Mouse (Mus musculus) hindbrain, embryonic 14.5 days (tissue): ENCODE measurements around the gene Pgc. TPM values are rescaled to one million over a fixed set of nuclear protein-coding genes. Genes with fewer than 3 reads are reported as not detected.

Experiments
- ATAC-seq: fragments of 200-750 bp; cut with Nextera tagmentation; 2 replicates; pipeline ENCODE4 v1.8.0; 2017; ENCODE audit warnings: moderate number of reproducible peaks, mild to moderate bottlenecking, moderate TSS enrichment, moderate library complexity; ENCODE audit not compliant: low FRiP score
- DNase-seq: peaks from one replicate; pipeline ENCODE4 v3.0.0-alpha.2; 2015; ENCODE audit warnings: low spot score
- H3K27ac ChIP-seq: fragments of 300-500 bp; sonication (generic); 2 replicates; pipeline ENCODE4 v1.5.1; 2014; ENCODE audit warnings: mild to moderate bottlenecking, moderate library complexity
- H3K27me3 ChIP-seq: fragments of 300-500 bp; sonication (generic); 2 replicates; pipeline ENCODE4 v1.6.1; 2014; ENCODE audit warnings: mild to moderate bottlenecking, low read length, mixed read lengths; ENCODE audit not compliant: control insufficient read depth, insufficient read depth
- H3K36me3 ChIP-seq: fragments of 300-500 bp; sonication (generic); replicated peaks from 2 replicates; pipeline ENCODE4 v1.6.1; 2014; ENCODE audit not compliant: control insufficient read depth, insufficient read depth
- H3K4me1 ChIP-seq: fragments of 300-500 bp; sonication (generic); replicated peaks from 2 replicates; pipeline ENCODE4 v1.6.1; 2014; ENCODE audit warnings: antibody characterized with exemption, low read length, mixed read lengths; ENCODE audit not compliant: control insufficient read depth, insufficient read depth
- H3K4me2 ChIP-seq: fragments of 300-500 bp; sonication (generic); replicated peaks from 2 replicates; pipeline ENCODE4 v1.6.1; 2014; ENCODE audit warnings: mild to moderate bottlenecking, moderate library complexity
- H3K4me3 ChIP-seq: fragments of 300-500 bp; sonication (generic); replicated peaks from 2 replicates; pipeline ENCODE4 v1.5.1; 2014; ENCODE audit warnings: mild to moderate bottlenecking, low read length
- H3K9ac ChIP-seq: fragments of 300-500 bp; sonication (generic); 2 replicates; pipeline ENCODE4 v1.6.1; 2014
- H3K9me3 ChIP-seq: fragments of 300-500 bp; sonication (generic); 2 replicates; pipeline ENCODE4 v1.6.1; 2016; ENCODE audit warnings: low read length; ENCODE audit not compliant: control insufficient read depth
- WGBS: fragments of 180-500 bp; shearing (Covaris S2); extraction: QIAGEN DNeasy Blood & Tissue Kit; methylation state at CpG from one replicate; pipeline ENCODE4 v1.1.7; 2014; 5-methylcytosine and 5-hydroxymethylcytosine counted together
- polyA plus RNA-seq: library from polyadenylated mRNA; unstranded; fragments of >200 nt; fragmentation: Nextera tagmentation; extraction: Ambion mirVana; gene quantifications from 2 replicates; pipeline ENCODE4 v1.2.1, GENCODE M21; 2014

The Pgc gene
- polyA plus RNA-seq, 1 experiment from 2014 or later, result not detected

DNA sequence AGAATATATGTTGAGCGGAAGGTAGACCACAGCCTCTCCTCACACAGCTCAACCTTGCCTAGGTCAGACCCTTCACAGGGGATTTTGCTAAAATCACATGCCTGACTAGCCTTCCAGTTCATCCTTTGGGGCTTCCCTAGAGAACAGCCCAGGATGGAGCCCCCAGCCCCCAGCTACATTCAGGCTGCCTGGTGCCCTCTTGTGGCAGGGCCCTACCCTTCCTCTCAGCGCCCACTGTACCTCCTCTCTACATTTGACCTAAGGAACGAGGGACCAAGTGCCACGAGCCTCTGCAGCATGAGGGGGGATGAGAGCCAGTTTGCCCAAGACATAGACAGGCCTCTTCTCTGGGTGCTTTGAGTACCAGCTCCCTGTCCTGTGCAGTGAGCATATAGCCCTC, 21.9 kb upstream of the Pgc start:
- no peak for ATAC-seq
- Histone ChIP-seq H3K9me3 (no peaks in the 10 kb centered on the region), H3K4me2 (no peak overlapping the region), H3K27ac (no peak overlapping the region), H3K36me3 (peaks cover 40% of the 10 kb centered on the region), H3K4me1 (no peaks in the 10 kb centered on the region), H3K9ac (no peak overlapping the region), H3K4me3 (no peak overlapping the region), H3K27me3 (no peaks in the 10 kb centered on the region)
- 87% methylated on average over 4 of the region's 4 CpGs for WGBS
- no peak for DNase-seq

- no peaks in the 10 kb centered on the region for H3K27me3 ChIP-seq
- 80% methylated on average over 1 of the region's 1 CpGs for WGBS
- DNase-seq (no peak), ATAC-seq (no peak)
- H3K9ac ChIP-seq, result no peak overlapping the region
- H3K27ac ChIP-seq, result no peak overlapping the region
- no peaks in the 10 kb centered on the region for H3K9me3 ChIP-seq
- H3K4me1 ChIP-seq, result no peaks in the 10 kb centered on the region
- no peak overlapping the region for H3K4me2 ChIP-seq
- H3K4me3 ChIP-seq, result no peak overlapping the region
- H3K36me3 ChIP-seq, result peaks cover 25% of the 10 kb centered on the region
Measured at GRCm38 (mm10) chr17:47706196-47706595, 20.4 kb upstream of the Pgc start.

- Histone ChIP-seq H3K27me3 (no peaks in the 10 kb centered on the region), H3K9ac (no peak overlapping the region), H3K27ac (no peak overlapping the region), H3K36me3 (peaks cover 13% of the 10 kb centered on the region), H3K4me1 (no peaks in the 10 kb centered on the region), H3K4me3 (no peak overlapping the region), H3K4me2 (no peak overlapping the region), H3K9me3 (no peaks in the 10 kb centered on the region)
- WGBS, result 88% methylated on average over 3 of the region's 3 CpGs
- DNase-seq, result no peak
- ATAC-seq, result no peak
Measured at GRCm38 (mm10) chr17:47707961-47708360, 18.7 kb upstream of the Pgc start.

GRCm38 (mm10) chr17:47708972-47709371, 17.7 kb upstream of the Pgc start:
- Histone ChIP-seq H3K27me3 (no peaks in the 10 kb centered on the region), H3K27ac (no peak overlapping the region), H3K36me3 (peaks cover 8% of the 10 kb centered on the region), H3K4me1 (no peaks in the 10 kb centered on the region), H3K4me3 (no peak overlapping the region), H3K9me3 (no peaks in the 10 kb centered on the region), H3K4me2 (no peak overlapping the region), H3K9ac (no peak overlapping the region)
- 78% methylated on average over 4 of the region's 4 CpGs for WGBS
- ATAC-seq (no peak), DNase-seq (no peak)

GRCm38 (mm10) chr17:47710036-47710435, 16.6 kb upstream of the Pgc start:
- Histone ChIP-seq H3K27ac (no peak overlapping the region), H3K27me3 (no peaks in the 10 kb centered on the region), H3K4me1 (no peaks in the 10 kb centered on the region), H3K4me2 (no peak overlapping the region), H3K9me3 (no peaks in the 10 kb centered on the region), H3K36me3 (no peaks in the 10 kb centered on the region), H3K4me3 (no peak overlapping the region), H3K9ac (no peak overlapping the region)
- DNase-seq (no peak), ATAC-seq (no peak)
- 86% methylated on average over 3 of the region's 3 CpGs for WGBS

DNA sequence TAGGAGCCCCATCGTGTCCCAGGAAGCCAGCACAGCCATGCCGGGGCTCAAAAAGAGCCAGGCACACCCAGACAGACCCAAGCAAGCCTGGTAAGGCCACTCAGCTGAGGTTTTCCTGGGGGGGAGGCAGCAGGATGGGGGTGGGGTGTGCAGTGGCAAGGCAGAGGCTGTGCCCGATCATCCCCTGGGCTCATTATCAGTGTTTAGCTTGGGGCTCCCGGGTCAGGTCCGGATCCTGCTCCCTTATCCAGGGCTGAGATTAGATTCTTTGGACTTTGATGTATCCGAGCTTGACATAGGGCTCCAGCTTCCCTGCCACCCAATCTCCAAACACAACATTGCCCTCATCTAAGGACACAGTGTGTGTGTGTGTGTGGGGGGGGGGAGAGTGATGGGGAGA, 14.8 kb upstream of the Pgc start:
- ATAC-seq (no peak), DNase-seq (no peak)
- Histone ChIP-seq H3K4me2 (no peak overlapping the region), H3K4me1 (no peaks in the 10 kb centered on the region), H3K4me3 (no peak overlapping the region), H3K27ac (no peak overlapping the region), H3K27me3 (no peaks in the 10 kb centered on the region), H3K9me3 (no peaks in the 10 kb centered on the region), H3K36me3 (no peaks in the 10 kb centered on the region), H3K9ac (no peak overlapping the region)
- 84% methylated on average over 6 of the region's 6 CpGs for WGBS

- 47% methylated on average over 20 of the region's 22 CpGs for WGBS
- peak overlapping the region; percentile 8; the same call in 1 of the 2 replicates for H3K4me3 ChIP-seq
- H3K9me3 ChIP-seq, result no peaks in the 10 kb centered on the region
- DNase-seq (no peak), ATAC-seq (no peak)
- no peaks in the 10 kb centered on the region for H3K4me1 ChIP-seq
- no peak overlapping the region; the same call in 1 of the 2 replicates for H3K4me2 ChIP-seq
- H3K9ac ChIP-seq, result 0 out of 2 replicates have a peak overlapping the region, but pooled peaks have one; percentile 36
- H3K27ac ChIP-seq, result no peak overlapping the region
- no peaks in the 10 kb centered on the region for H3K27me3 ChIP-seq
- H3K36me3 ChIP-seq, result no peaks in the 10 kb centered on the region
Measured at GRCm38 (mm10) chr17:47712889-47713571, 13.6 kb upstream of the Pgc start.

DNA sequence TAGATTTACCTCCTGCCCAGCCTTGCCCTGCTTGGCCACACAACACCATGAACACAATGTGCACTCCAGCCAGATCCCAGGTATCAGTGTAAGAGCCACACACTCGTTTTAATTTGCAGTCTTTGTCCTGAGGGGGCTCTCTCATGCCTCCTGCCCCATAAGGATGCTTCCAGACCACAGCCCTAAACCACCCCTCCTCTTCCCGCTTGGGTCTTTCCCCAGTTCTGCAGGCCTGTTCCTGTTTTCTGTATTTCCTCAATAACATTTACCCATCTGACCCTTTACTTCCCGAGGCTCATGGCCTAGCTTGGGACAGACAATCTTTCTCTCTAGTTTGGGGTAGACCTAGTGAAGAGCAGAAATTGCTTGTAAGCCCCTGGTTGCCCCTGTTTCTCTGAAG, 11.6 kb upstream of the Pgc start:
- Histone ChIP-seq H3K27me3 (no peaks in the 10 kb centered on the region), H3K4me2 (no peak overlapping the region), H3K9ac (no peak overlapping the region), H3K9me3 (no peaks in the 10 kb centered on the region), H3K36me3 (no peaks in the 10 kb centered on the region), H3K4me3 (no peak overlapping the region), H3K27ac (no peak overlapping the region), H3K4me1 (no peaks in the 10 kb centered on the region)
- DNase-seq (no peak), ATAC-seq (no peak)
- WGBS, result 67% methylated on average over 3 of the region's 3 CpGs

DNA sequence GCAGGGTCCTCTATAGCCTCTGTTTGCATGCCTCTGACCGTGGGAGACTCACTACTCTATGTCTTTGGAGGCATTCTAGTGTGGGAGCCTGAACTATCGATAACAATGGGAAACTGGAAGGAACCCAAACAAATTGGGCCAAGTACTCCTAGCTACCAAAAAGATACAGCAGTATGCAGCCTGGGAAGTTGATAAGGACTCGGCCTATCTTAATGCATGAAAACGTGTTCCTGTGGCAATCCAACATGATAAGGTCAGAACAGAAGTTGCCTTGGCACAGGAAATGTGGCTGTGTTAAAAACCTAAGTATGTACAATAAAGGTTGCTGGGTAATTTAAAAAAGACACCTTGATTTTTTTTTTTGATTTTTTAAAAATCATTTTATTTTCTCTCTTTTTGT, 5.5 kb upstream of the Pgc start:
- 85% methylated on average over 4 of the region's 4 CpGs for WGBS
- H3K4me2 ChIP-seq, result no peak overlapping the region
- no peak for ATAC-seq
- H3K9me3 ChIP-seq, result no peaks in the 10 kb centered on the region
- H3K9ac ChIP-seq, result no peak overlapping the region
- H3K4me1 ChIP-seq, result no peaks in the 10 kb centered on the region
- no peak overlapping the region for H3K4me3 ChIP-seq
- no peak for DNase-seq
- H3K27ac ChIP-seq, result no peak overlapping the region
- no peaks in the 10 kb centered on the region for H3K36me3 ChIP-seq
- H3K27me3 ChIP-seq, result no peaks in the 10 kb centered on the region
